Mouse (Mus musculus): ENCODE results near the gene Rhot2. TPM values are rescaled to one million over a fixed set of nuclear protein-coding genes. Genes with fewer than 3 reads are reported as not detected.

Rhot2 gene
- polyA plus RNA-seq, 1 experiment from 2014 or later, result 10.7 TPM

DNA sequence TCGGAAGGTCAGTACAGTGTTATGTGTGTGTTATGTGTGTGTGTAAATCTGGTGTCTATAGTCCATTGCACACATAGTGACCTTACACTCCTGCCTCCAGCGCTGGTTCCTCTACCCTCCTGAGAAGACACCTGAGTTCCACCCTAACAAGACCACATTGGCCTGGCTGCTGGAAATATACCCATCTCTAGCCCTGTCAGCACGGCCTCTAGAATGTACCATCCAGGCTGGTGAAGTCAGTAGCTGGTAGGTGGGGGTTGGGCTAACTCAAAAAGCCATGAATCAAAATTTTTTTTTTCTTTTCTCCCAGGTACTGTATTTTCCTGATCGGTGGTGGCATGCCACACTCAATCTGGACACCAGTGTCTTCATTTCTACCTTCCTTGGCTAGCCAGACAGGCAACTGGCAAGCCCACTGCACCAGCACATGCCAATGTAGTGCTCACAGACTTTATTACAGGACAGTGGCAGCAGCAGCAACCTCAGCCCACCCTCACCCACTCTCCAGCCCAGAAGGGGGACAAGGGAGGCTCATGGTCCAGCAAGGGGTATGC is 14.4 kb downstream of the Rhot2 start:
- Histone ChIP-seq H3K9me3 (ENCODE audit: control insufficient read depth, low read length) (no peaks in the 10 kb centered on the region), H3K27me3 (ENCODE audit: control insufficient read depth, insufficient read depth, low read length) (no peaks in the 10 kb centered on the region), H3K4me1 (replicated peaks; ENCODE audit: control insufficient read depth, insufficient read depth) (peaks cover 22% of the 10 kb centered on the region), H3K36me3 (ENCODE audit: control insufficient read depth, insufficient read depth, low read length) (peaks cover 14% of the 10 kb centered on the region), H3K9ac (ENCODE audit: low read length) (no peak overlapping the region), H3K27ac (replicated peaks) (peak overlapping the region; percentile 92), H3K4me2 (replicated peaks; ENCODE audit: low read depth) (peak overlapping the region; percentile 85; the same call in 1 of the 2 replicates), H3K4me3 (ENCODE audit: low read depth, low read length) (no peak overlapping the region)
- ATAC-seq (ENCODE audit: low FRiP score, low TSS enrichment), result no peak
- DNase-seq (ENCODE audit: low spot score), result no peak
- WGBS, result 78% methylated on average over 4 of the region's 4 CpGs
- TF ChIP-seq EP300 (optimal IDR thresholded peaks at IDR 0.05), result no peak
- TF ChIP-seq CTCF (IDR thresholded peaks at IDR 0.05; ENCODE audit: low read depth), result no peak

DNA sequence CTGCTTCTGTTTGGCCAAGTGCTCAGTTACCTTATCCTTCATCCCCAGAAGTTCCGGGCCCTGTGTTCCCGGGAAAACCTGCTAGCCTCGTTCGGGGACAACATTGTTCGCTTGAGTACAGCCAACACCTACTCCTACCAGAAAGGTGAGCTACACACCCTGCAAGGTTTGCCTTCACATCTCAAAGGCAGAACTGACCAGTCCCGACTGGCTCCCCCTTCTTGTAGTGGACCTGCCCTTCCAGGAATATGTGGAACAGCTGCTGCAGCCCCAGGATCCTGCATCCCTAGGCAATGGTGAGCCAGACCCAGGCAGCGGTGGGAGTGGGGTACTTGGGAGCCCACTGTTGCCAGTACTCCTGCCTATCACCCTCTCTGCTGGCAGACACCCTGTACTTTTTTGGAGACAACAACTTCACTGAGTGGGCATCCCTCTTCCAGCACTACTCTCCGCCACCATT is 15.1 kb downstream of the Rhot2 start:
- ATAC-seq (ENCODE audit: low FRiP score, low TSS enrichment), result peak; percentile 3; the same call in 1 of the 2 replicates
- peak overlapping the region; percentile 68 for H3K9ac ChIP-seq (ENCODE audit: low read length)
- DNase-seq (ENCODE audit: low spot score), result peak; percentile 70
- peaks cover 21% of the 10 kb centered on the region for H3K4me1 ChIP-seq (replicated peaks; ENCODE audit: control insufficient read depth, insufficient read depth)
- no peak for TF ChIP-seq CTCF (IDR thresholded peaks at IDR 0.05; ENCODE audit: low read depth)
- TF ChIP-seq EP300 (optimal IDR thresholded peaks at IDR 0.05), result no peak
- peaks cover 14% of the 10 kb centered on the region for H3K36me3 ChIP-seq (ENCODE audit: control insufficient read depth, insufficient read depth, low read length)
- H3K27me3 ChIP-seq (ENCODE audit: control insufficient read depth, insufficient read depth, low read length), result no peaks in the 10 kb centered on the region
- peak overlapping the region; percentile 85 for H3K4me2 ChIP-seq (replicated peaks; ENCODE audit: low read depth)
- peak overlapping the region; percentile 56 for H3K4me3 ChIP-seq (ENCODE audit: low read depth, low read length)
- H3K9me3 ChIP-seq (ENCODE audit: control insufficient read depth, low read length), result no peaks in the 10 kb centered on the region
- H3K27ac ChIP-seq (replicated peaks), result peak overlapping the region; percentile 92
- WGBS, result 25% methylated on average over 8 of the region's 8 CpGs

DNA sequence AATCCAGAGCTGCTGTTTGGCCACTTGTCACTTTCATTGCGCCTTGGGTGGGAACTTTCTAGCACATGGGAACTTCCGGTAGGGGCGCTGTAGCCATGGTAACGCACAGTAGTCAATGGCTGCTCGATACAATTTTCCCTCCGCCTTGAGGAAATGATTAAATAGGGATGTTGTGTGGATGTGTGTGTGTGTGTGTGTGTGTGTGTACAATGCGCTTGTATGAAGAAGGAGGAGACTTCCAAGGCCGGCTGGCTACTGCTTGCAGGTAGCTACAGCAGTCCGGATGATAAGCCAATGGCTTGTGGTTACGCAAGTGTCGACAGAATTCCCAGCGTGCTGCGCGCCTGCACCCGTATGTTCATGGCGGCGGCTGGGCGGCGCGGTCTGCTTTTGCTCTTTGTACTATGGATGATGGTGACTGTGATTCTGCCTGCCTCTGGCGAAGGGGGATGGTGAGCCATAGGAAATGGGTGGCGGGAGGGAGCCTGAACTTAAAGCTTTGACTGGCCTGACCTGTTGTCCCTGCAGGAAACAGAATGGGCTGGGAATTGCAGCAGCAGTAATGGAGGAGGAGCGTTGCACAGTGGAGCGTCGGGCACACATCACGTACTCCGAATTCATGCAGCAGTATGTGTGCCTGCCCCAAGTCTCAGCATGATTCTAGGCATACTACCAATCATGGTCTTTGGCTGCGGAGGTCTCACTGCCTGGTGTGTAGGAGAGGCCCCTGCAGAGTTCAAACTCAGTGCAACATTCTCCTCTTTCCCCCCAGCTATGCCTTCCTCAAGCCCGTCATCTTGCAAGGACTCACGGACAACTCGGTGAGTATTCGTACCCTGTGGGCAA is 15.7 kb downstream of the Rhot2 start, which contains the start of gene Jmjd8:
Jmjd8 (plus strand) TSS at position 156 of the 846 bp plus-strand sequence.
- Histone ChIP-seq H3K27me3 (ENCODE audit: control insufficient read depth, insufficient read depth, low read length) (no peaks in the 10 kb centered on the region), H3K27ac (replicated peaks) (peak within 1 kb of the TSS; percentile 92), H3K4me1 (replicated peaks; ENCODE audit: control insufficient read depth, insufficient read depth) (peaks cover 22% of the 10 kb centered on the region), H3K4me2 (replicated peaks; ENCODE audit: low read depth) (peak within 1 kb of the TSS; percentile 85), H3K36me3 (ENCODE audit: control insufficient read depth, insufficient read depth, low read length) (peaks cover 14% of the 10 kb centered on the region), H3K4me3 (ENCODE audit: low read depth, low read length) (peak within 1 kb of the TSS; percentile 56), H3K9me3 (ENCODE audit: control insufficient read depth, low read length) (no peaks in the 10 kb centered on the region), H3K9ac (ENCODE audit: low read length) (peak within 1 kb of the TSS; percentile 68)
- ATAC-seq (ENCODE audit: low FRiP score, low TSS enrichment) (peak; percentile 55), DNase-seq (ENCODE audit: low spot score) (peak; percentile 88)
- 2% methylated on average over 32 of the region's 32 CpGs for WGBS
- TF ChIP-seq CTCF (IDR thresholded peaks at IDR 0.05; ENCODE audit: low read depth), result peak; percentile 62
- TF ChIP-seq EP300 (optimal IDR thresholded peaks at IDR 0.05), result no peak

DNA sequence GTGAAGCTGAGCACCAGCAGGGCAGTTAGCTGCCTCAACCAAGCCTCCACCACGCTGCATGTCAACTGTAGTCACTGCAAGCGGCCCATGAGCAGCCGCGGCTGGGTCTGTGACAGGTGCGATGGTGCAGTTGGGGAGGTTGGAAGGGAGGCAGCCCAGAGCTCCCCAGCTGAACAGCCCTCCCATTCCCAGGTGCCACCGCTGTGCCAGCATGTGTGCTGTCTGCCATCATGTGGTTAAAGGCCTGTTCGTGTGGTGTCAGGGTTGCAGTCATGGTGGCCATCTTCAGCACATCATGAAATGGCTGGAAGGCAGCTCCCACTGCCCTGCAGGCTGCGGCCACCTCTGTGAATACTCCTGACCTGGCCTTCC is 16.4 kb downstream of the Rhot2 start:
- H3K36me3 ChIP-seq (ENCODE audit: control insufficient read depth, insufficient read depth, low read length), result peaks cover 14% of the 10 kb centered on the region
- no peak for ATAC-seq (ENCODE audit: low FRiP score, low TSS enrichment)
- H3K9ac ChIP-seq (ENCODE audit: low read length), result peak overlapping the region; percentile 68; the same call in 1 of the 2 replicates
- H3K4me1 ChIP-seq (replicated peaks; ENCODE audit: control insufficient read depth, insufficient read depth), result peaks cover 22% of the 10 kb centered on the region
- peak overlapping the region; percentile 85 for H3K4me2 ChIP-seq (replicated peaks; ENCODE audit: low read depth)
- H3K9me3 ChIP-seq (ENCODE audit: control insufficient read depth, low read length), result no peaks in the 10 kb centered on the region
- TF ChIP-seq EP300 (optimal IDR thresholded peaks at IDR 0.05) (no peak), CTCF (IDR thresholded peaks at IDR 0.05; ENCODE audit: low read depth) (no peak)
- peak overlapping the region; percentile 92 for H3K27ac ChIP-seq (replicated peaks)
- WGBS, result 83% methylated on average over 8 of the region's 8 CpGs
- H3K4me3 ChIP-seq (ENCODE audit: low read depth, low read length), result peak overlapping the region; percentile 56; the same call in 1 of the 2 replicates
- H3K27me3 ChIP-seq (ENCODE audit: control insufficient read depth, insufficient read depth, low read length), result no peaks in the 10 kb centered on the region
- no peak for DNase-seq (ENCODE audit: low spot score)

DNA sequence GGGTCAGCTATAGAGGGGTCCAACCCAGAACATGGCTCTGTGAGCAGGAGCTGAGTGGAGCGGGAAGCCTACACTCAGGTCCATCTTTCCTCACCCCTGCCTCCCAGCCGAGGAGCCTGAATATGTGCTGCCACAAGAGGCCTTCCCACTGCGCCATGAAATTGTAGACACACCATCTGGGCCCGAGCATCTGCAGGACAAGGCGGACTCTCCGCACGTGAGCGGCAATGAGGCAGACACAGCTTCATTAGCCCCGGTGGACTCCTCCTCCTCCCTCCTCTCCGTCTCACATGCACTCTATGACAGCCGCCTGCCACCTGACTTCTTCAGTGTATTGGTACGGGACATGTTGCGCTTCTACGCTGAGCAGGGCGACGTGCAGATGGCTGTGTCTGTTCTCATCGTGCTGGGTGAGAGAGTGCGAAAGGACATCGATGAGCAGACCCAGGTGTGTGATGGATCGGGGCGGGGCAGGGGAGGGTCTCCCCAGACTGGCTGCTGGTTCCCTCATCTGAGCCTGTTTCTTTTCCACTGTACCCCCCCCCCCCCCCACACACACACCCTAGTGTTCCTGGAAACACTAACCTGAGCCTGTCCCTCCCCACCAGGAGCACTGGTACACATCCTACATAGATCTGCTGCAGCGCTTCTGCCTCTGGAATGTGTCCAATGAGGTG is 17.0 kb downstream of the Rhot2 start:
- DNase-seq (ENCODE audit: low spot score), result no peak
- 93% methylated on average over 22 of the region's 22 CpGs for WGBS
- Histone ChIP-seq H3K4me3 (ENCODE audit: low read depth, low read length) (no peak overlapping the region), H3K27me3 (ENCODE audit: control insufficient read depth, insufficient read depth, low read length) (no peaks in the 10 kb centered on the region), H3K9ac (ENCODE audit: low read length) (no peak overlapping the region), H3K4me1 (replicated peaks; ENCODE audit: control insufficient read depth, insufficient read depth) (peaks cover 22% of the 10 kb centered on the region), H3K27ac (replicated peaks) (no peak overlapping the region), H3K36me3 (ENCODE audit: control insufficient read depth, insufficient read depth, low read length) (peaks cover 14% of the 10 kb centered on the region), H3K4me2 (replicated peaks; ENCODE audit: low read depth) (no peak overlapping the region), H3K9me3 (ENCODE audit: control insufficient read depth, low read length) (no peaks in the 10 kb centered on the region)
- no peak for ATAC-seq (ENCODE audit: low FRiP score, low TSS enrichment)
- TF ChIP-seq CTCF (IDR thresholded peaks at IDR 0.05; ENCODE audit: low read depth) (no peak), EP300 (optimal IDR thresholded peaks at IDR 0.05) (no peak)
